Mouse (Mus musculus): ENCODE results near the gene Hsh2d. TPM values are rescaled to one million over a fixed set of nuclear protein-coding genes. Genes with fewer than 3 reads are reported as not detected.

The Hsh2d gene
- 0.17 TPM for polyA plus RNA-seq (2014; fragmentation: Illumina TruSeq; extraction: RNeasy Lipid Tissue Mini Kit (QIAGEN cat#74804); ENCODE audit: low read depth, low replicate concordance)

GRCm38 (mm10) chr8:72189417-72190214 is at the start of gene Hsh2d:
Hsh2d (plus strand) TSS chr8:72189638.

GRCm38 (mm10) chr8:72160707-72161697 is 28.4 kb upstream of the Hsh2d start, which contains the start of gene Rab8a:
Rab8a (plus strand) TSS chr8:72161200.

GRCm38 (mm10) chr8:72212751-72213150 is 23.3 kb downstream of the Hsh2d start, which contains the start of gene Cib3:
Cib3 (minus strand) TSS chr8:72212837.

GRCm38 (mm10) chr8:72213536-72213935 is 24.1 kb downstream of the Hsh2d start, which contains the start of gene Gm11034:
Gm11034 (minus strand) TSS chr8:72213636.

GRCm38 (mm10) chr8:72219541-72220363 is 30.3 kb downstream of the Hsh2d start, which contains the start of gene Fam32a:
Fam32a (plus strand) TSS chr8:72219730.

GRCm38 (mm10) chr8:72239499-72240402 is 50.3 kb downstream of the Hsh2d start, which contains the start of gene Ap1m1:
Ap1m1 (plus strand) TSS chr8:72240018.

Other genes starting within 250 kb of the Hsh2d start
- gene Zfp961, start 238.6 kb upstream of the Hsh2d start, polyA plus RNA-seq (2014; fragmentation: Illumina TruSeq; extraction: RNeasy Lipid Tissue Mini Kit (QIAGEN cat#74804); ENCODE audit: low read depth, low replicate concordance): 12.9 TPM
- gene Cyp4f18, start 180.0 kb upstream of the Hsh2d start, polyA plus RNA-seq (2014; fragmentation: Illumina TruSeq; extraction: RNeasy Lipid Tissue Mini Kit (QIAGEN cat#74804); ENCODE audit: low read depth, low replicate concordance): 4.9 TPM
- gene Olfr372, start 148.4 kb upstream of the Hsh2d start, polyA plus RNA-seq (2014; fragmentation: Illumina TruSeq; extraction: RNeasy Lipid Tissue Mini Kit (QIAGEN cat#74804); ENCODE audit: low read depth, low replicate concordance): not detected
- not detected for gene Olfr373, start 106.5 kb upstream of the Hsh2d start, polyA plus RNA-seq (2014; fragmentation: Illumina TruSeq; extraction: RNeasy Lipid Tissue Mini Kit (QIAGEN cat#74804); ENCODE audit: low read depth, low replicate concordance)
- gene Olfr374, start 82.6 kb upstream of the Hsh2d start, polyA plus RNA-seq (2014; fragmentation: Illumina TruSeq; extraction: RNeasy Lipid Tissue Mini Kit (QIAGEN cat#74804); ENCODE audit: low read depth, low replicate concordance): not detected
- gene Tpm4, start 54.7 kb upstream of the Hsh2d start, polyA plus RNA-seq (2014; fragmentation: Illumina TruSeq; extraction: RNeasy Lipid Tissue Mini Kit (QIAGEN cat#74804); ENCODE audit: low read depth, low replicate concordance): 141 TPM
- 56.7 TPM for gene Rab8a, start 28.4 kb upstream of the Hsh2d start, polyA plus RNA-seq (2014; fragmentation: Illumina TruSeq; extraction: RNeasy Lipid Tissue Mini Kit (QIAGEN cat#74804); ENCODE audit: low read depth, low replicate concordance)
- gene Cib3, start 23.2 kb downstream of the Hsh2d start, polyA plus RNA-seq (2014; fragmentation: Illumina TruSeq; extraction: RNeasy Lipid Tissue Mini Kit (QIAGEN cat#74804); ENCODE audit: low read depth, low replicate concordance): 0.47 TPM
- gene Gm11034, start 24.0 kb downstream of the Hsh2d start, polyA plus RNA-seq (2014; fragmentation: Illumina TruSeq; extraction: RNeasy Lipid Tissue Mini Kit (QIAGEN cat#74804); ENCODE audit: low read depth, low replicate concordance): not detected
- gene Fam32a, start 30.1 kb downstream of the Hsh2d start, polyA plus RNA-seq (2014; fragmentation: Illumina TruSeq; extraction: RNeasy Lipid Tissue Mini Kit (QIAGEN cat#74804); ENCODE audit: low read depth, low replicate concordance): 55.7 TPM
- 41.0 TPM for gene Ap1m1, start 50.4 kb downstream of the Hsh2d start, polyA plus RNA-seq (2014; fragmentation: Illumina TruSeq; extraction: RNeasy Lipid Tissue Mini Kit (QIAGEN cat#74804); ENCODE audit: low read depth, low replicate concordance)
- gene Gm10282, start 115.6 kb downstream of the Hsh2d start, polyA plus RNA-seq (2014; fragmentation: Illumina TruSeq; extraction: RNeasy Lipid Tissue Mini Kit (QIAGEN cat#74804); ENCODE audit: low read depth, low replicate concordance): 6.0 TPM
- 31.2 TPM for gene Klf2, start 129.4 kb downstream of the Hsh2d start, polyA plus RNA-seq (2014; fragmentation: Illumina TruSeq; extraction: RNeasy Lipid Tissue Mini Kit (QIAGEN cat#74804); ENCODE audit: low read depth, low replicate concordance)
- 48.7 TPM for gene Eps15l1, start 231.8 kb downstream of the Hsh2d start, polyA plus RNA-seq (2014; fragmentation: Illumina TruSeq; extraction: RNeasy Lipid Tissue Mini Kit (QIAGEN cat#74804); ENCODE audit: low read depth, low replicate concordance)